Mouse (Mus musculus): Measurements from ENCODE around the gene Sult2b1. TPM values are rescaled to one million over a fixed set of nuclear protein-coding genes. Genes with fewer than 3 reads are reported as not detected.

Gene Sult2b1
- total and polyA plus RNA-seq, 3 experiments: 0.17 to 0.29 TPM; not detected in 1

DNA sequence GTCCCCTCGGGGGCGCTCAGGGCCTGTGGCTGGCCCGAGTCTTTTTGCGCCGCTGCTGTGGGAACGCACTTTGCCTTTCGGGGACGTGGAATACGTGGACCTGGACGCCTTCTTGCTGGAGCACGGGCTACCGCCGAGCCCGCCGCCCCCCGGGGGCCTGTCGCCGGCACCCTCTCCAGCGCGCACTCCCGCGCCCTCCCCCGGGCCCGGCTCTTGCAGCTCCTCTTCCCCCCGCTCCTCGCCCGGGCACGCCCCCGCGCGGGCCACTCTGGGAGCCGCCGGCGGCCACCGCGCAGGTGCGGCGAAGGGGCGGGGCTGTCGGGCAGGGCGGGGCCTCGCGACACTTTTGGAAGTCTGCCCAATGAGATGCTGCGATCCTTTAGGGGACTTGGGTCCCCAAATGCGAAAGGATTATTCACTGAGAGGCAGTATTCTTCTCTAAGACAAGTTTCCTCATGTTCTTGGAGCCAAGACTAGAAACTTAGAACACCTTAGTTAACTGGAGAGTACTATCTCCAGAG is 77.7 kb downstream of the Sult2b1 start:
- in situ Hi-C loops (cut with MboI; ENCODE audit: low pct_ligation_motif_present, low pct_unique_long_range_greater_than_20kb, low sequenced_read_pairs): no loop called here
- peak overlapping the region; percentile 87 for H3K27ac ChIP-seq (ENCODE audit: insufficient read depth, low read depth)

DNA sequence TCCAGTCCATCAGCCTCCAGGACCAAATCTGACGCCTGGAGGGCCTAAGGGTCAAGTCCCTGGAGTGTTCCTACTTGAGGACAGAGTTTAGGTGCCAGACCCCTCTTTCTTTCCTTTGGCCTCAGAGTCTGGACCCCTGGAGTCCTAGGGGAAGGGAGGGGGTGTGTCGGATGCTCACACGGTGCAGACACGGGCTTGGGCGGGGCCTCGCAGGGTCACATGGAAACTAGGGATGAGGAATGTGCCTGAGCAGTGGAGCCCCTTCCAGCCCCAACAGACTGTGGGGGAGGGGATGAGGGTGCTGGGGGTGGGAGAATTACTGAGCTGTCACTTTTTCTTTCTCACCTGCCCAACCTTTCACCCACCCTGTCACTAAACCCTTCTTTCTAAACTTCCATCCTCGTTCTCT is 78.6 kb downstream of the Sult2b1 start:
- H3K27me3 ChIP-seq (replicated peaks): no peaks in the 10 kb centered on the region
- dilution Hi-C loops (cut with MboI; ENCODE audit: extremely low pct_ligation_motif_present, extremely low pct_unique_long_range_greater_than_20kb, low sequenced_read_pairs) (no loop called here), in situ Hi-C loops (cut with MboI; ENCODE audit: low pct_ligation_motif_present, low pct_unique_long_range_greater_than_20kb, low sequenced_read_pairs) (no loop called here)
- no peaks in the 10 kb centered on the region for H3K9me3 ChIP-seq (replicated peaks; ENCODE audit: low read length)
- no peaks in the 10 kb centered on the region for H3K79me2 ChIP-seq (replicated peaks; ENCODE audit: control insufficient read depth, extremely low read depth, insufficient read depth, poor library complexity, severe bottlenecking)
- H3K36me3 ChIP-seq (replicated peaks in 1 of 2; ENCODE audit: control insufficient read depth in 1 of 2, insufficient read depth in 1 of 2, low read length in 1 of 2): peaks cover 7 to 21% of the 10 kb centered on the region in 2 experiments
- no peak for DNase-seq (ENCODE audit: extremely low read depth)
- H3K4me1 ChIP-seq (ENCODE audit: control insufficient read depth in 1 of 2, insufficient read depth in 2 of 2): peaks cover 0 to 55% of the 10 kb centered on the region in 2 experiments; a peak in 2 of 4 replicates
- TF ChIP-seq MAZ (IDR thresholded peaks at IDR 0.05; ENCODE audit: low read depth, low read length): no peak
- TF ChIP-seq USF2 (conservative IDR thresholded peaks at IDR 0.05; ENCODE audit: low read depth, low read length): no peak
- TF ChIP-seq RCOR1 (conservative IDR thresholded peaks at IDR 0.05; ENCODE audit: low read depth, low read length): no peak
- TF ChIP-seq HCFC1 (IDR thresholded peaks at IDR 0.05; ENCODE audit: low read depth, low read length): 0 out of 2 replicates have a peak, but pooled peaks have one; percentile 9
- TF ChIP-seq BHLHE40 (IDR thresholded peaks at IDR 0.05; ENCODE audit: low read depth, low read length): peak; percentile 53; the same call in 1 of the 2 replicates
- no peak for TF ChIP-seq UBTF (IDR thresholded peaks at IDR 0.05; ENCODE audit: low read depth, low read length)
- TF ChIP-seq JUND (conservative IDR thresholded peaks at IDR 0.05; ENCODE audit: low read depth, low read length): no peak
- TF ChIP-seq NRF1 (IDR thresholded peaks at IDR 0.05; ENCODE audit: low read depth, low read length): no peak
- no peak for TF ChIP-seq EP300 (IDR thresholded peaks at IDR 0.05; ENCODE audit: low read length)
- TF ChIP-seq SMC3 (IDR thresholded peaks at IDR 0.05; ENCODE audit: low read depth, low read length): no peak
- peak; percentile 20; the same call in 1 of the 2 replicates for TF ChIP-seq MXI1 (IDR thresholded peaks at IDR 0.05; ENCODE audit: low read depth, low read length)
- no peak for TF ChIP-seq CTCF (conservative IDR thresholded peaks at IDR 0.05 in 1 of 2, IDR thresholded peaks at IDR 0.05 in 1 of 2; ENCODE audit: low read depth in 2 of 2, low read length in 2 of 2)
- TF ChIP-seq GABPA (IDR thresholded peaks at IDR 0.05; ENCODE audit: insufficient replicate concordance, low read depth, low read length): no peak
- TF ChIP-seq MEF2A (IDR thresholded peaks at IDR 0.05; ENCODE audit: borderline replicate concordance, low read depth, low read length): no peak
- TF ChIP-seq CHD2 (IDR thresholded peaks at IDR 0.05; ENCODE audit: low read length): no peak
- no peak for TF ChIP-seq TCF12 (IDR thresholded peaks at IDR 0.05; ENCODE audit: low read depth, low read length)
- no peak for TF ChIP-seq ZMIZ1 (IDR thresholded peaks at IDR 0.05; ENCODE audit: low read depth, low read length)
- peak overlapping the region; percentile 31; the same call in 1 of the 2 replicates for H3K27ac ChIP-seq (ENCODE audit: insufficient read depth, low read depth)
- peak overlapping the region; percentile 74 for H3K9ac ChIP-seq (ENCODE audit: insufficient read depth, low read depth)
- H3K4me2 ChIP-seq (ENCODE audit: insufficient read depth, low read depth, poor library complexity, severe bottlenecking): peak overlapping the region; percentile 99
- peak overlapping the region; percentile 65 to 77 (median 73) for H3K4me3 ChIP-seq (replicated peaks in 1 of 3; ENCODE audit: low read depth in 2 of 3, low read length in 2 of 3, poor library complexity in 1 of 3)

More for the DNA sequence above, 77.7 kb downstream of the Sult2b1 start:
- Histone ChIP-seq H3K9ac (ENCODE audit: insufficient read depth, low read depth) (peak overlapping the region; percentile 75), H3K9me3 (replicated peaks; ENCODE audit: low read length) (no peaks in the 10 kb centered on the region), H3K4me3 (replicated peaks in 1 of 3; ENCODE audit: low read depth in 2 of 3, low read length in 2 of 3, poor library complexity in 1 of 3) (peak overlapping the region; percentile 65 to 77 (median 73)), H3K79me2 (replicated peaks; ENCODE audit: control insufficient read depth, extremely low read depth, insufficient read depth, poor library complexity, severe bottlenecking) (no peaks in the 10 kb centered on the region), H3K27me3 (replicated peaks) (no peaks in the 10 kb centered on the region), H3K4me2 (ENCODE audit: insufficient read depth, low read depth, poor library complexity, severe bottlenecking) (peak overlapping the region; percentile 99), H3K4me1 (ENCODE audit: control insufficient read depth in 1 of 2, insufficient read depth in 2 of 2) (peaks cover 0 to 47% of the 10 kb centered on the region in 2 experiments; a peak in 2 of 4 replicates), H3K36me3 (replicated peaks in 1 of 2; ENCODE audit: control insufficient read depth in 1 of 2, insufficient read depth in 1 of 2, low read length in 1 of 2) (peaks cover 16 to 30% of the 10 kb centered on the region in 2 experiments)
- dilution Hi-C loops (cut with MboI; ENCODE audit: extremely low pct_ligation_motif_present, extremely low pct_unique_long_range_greater_than_20kb, low sequenced_read_pairs): no loop called here
- peak; percentile 81 for DNase-seq (ENCODE audit: extremely low read depth)
- TF ChIP-seq RAD21 (IDR thresholded peaks at IDR 0.05; ENCODE audit: low read depth, low read length) (no peak), GABPA (IDR thresholded peaks at IDR 0.05; ENCODE audit: insufficient replicate concordance, low read depth, low read length) (no peak), ZKSCAN1 (IDR thresholded peaks at IDR 0.05; ENCODE audit: borderline replicate concordance, low read depth, low read length) (no peak), MXI1 (IDR thresholded peaks at IDR 0.05; ENCODE audit: low read depth, low read length) (peak; percentile 44; the same call in 1 of the 2 replicates), MAFK (IDR thresholded peaks at IDR 0.05; ENCODE audit: insufficient replicate concordance, low read length) (no peak), HCFC1 (IDR thresholded peaks at IDR 0.05; ENCODE audit: low read depth, low read length) (0 out of 2 replicates have a peak, but pooled peaks have one; percentile 17), PAX5 (IDR thresholded peaks at IDR 0.05; ENCODE audit: low read length) (no peak), CTCF (conservative IDR thresholded peaks at IDR 0.05 in 1 of 2, IDR thresholded peaks at IDR 0.05 in 1 of 2; ENCODE audit: low read depth in 2 of 2, low read length in 2 of 2) (0 out of 4 replicates have a peak, but pooled peaks of 1 of the 2 experiments have one; percentile 1), RCOR1 (conservative IDR thresholded peaks at IDR 0.05; ENCODE audit: low read depth, low read length) (no peak; the same call in 1 of the 2 replicates), TBP (conservative IDR thresholded peaks at IDR 0.05; ENCODE audit: low read depth, low read length) (0 out of 2 replicates have a peak, but pooled peaks have one; percentile 32), NRF1 (IDR thresholded peaks at IDR 0.05; ENCODE audit: low read depth, low read length) (peak; percentile 85), ETS1 (conservative IDR thresholded peaks at IDR 0.05; ENCODE audit: low read depth, low read length) (no peak), JUN (IDR thresholded peaks at IDR 0.05; ENCODE audit: insufficient read depth, low read depth, low read length) (no peak), MEF2A (IDR thresholded peaks at IDR 0.05; ENCODE audit: borderline replicate concordance, low read depth, low read length) (0 out of 2 replicates have a peak, but pooled peaks have one; percentile 22), BHLHE40 (IDR thresholded peaks at IDR 0.05; ENCODE audit: low read depth, low read length) (peak; percentile 46; the same call in 1 of the 2 replicates), TCF12 (IDR thresholded peaks at IDR 0.05; ENCODE audit: low read depth, low read length) (peak; percentile 49; the same call in 1 of the 2 replicates), POLR2AphosphoS2 (IDR thresholded peaks at IDR 0.05; ENCODE audit: low read depth, low read length) (no peak), MYC (IDR thresholded peaks at IDR 0.05; ENCODE audit: low read depth, low read length) (no peak), SIN3A (IDR thresholded peaks at IDR 0.05; ENCODE audit: low read length) (peak; percentile 75), MAX (IDR thresholded peaks at IDR 0.05; ENCODE audit: low read length) (peak; percentile 12; the same call in 1 of the 2 replicates), USF2 (conservative IDR thresholded peaks at IDR 0.05; ENCODE audit: low read depth, low read length) (no peak), USF1 (IDR thresholded peaks at IDR 0.05; ENCODE audit: low read depth, low read length) (no peak), NELFE (IDR thresholded peaks at IDR 0.05; ENCODE audit: low read depth, low read length) (peak; percentile 26; the same call in 1 of the 2 replicates), ZC3H11A (IDR thresholded peaks at IDR 0.05; ENCODE audit: low read depth, low read length) (no peak), ZNF384 (IDR thresholded peaks at IDR 0.05; ENCODE audit: low read depth, low read length) (no peak), EP300 (IDR thresholded peaks at IDR 0.05; ENCODE audit: low read length) (no peak), POLR2A (IDR thresholded peaks at IDR 0.05; ENCODE audit: low read depth, low read length) (peak; percentile 62), ZMIZ1 (IDR thresholded peaks at IDR 0.05; ENCODE audit: low read depth, low read length) (peak; percentile 56), IRF4 (IDR thresholded peaks at IDR 0.05; ENCODE audit: low read depth, low read length) (no peak), ELF1 (IDR thresholded peaks at IDR 0.05; ENCODE audit: low read depth, low read length) (peak; percentile 41; the same call in 1 of the 2 replicates), JUND (conservative IDR thresholded peaks at IDR 0.05; ENCODE audit: low read depth, low read length) (no peak), UBTF (IDR thresholded peaks at IDR 0.05; ENCODE audit: low read depth, low read length) (peak; percentile 63; the same call in 1 of the 2 replicates), SMC3 (IDR thresholded peaks at IDR 0.05; ENCODE audit: low read depth, low read length) (no peak)

All from CH12.LX (cell line).